Mouse (Mus musculus) forebrain, postnatal 0 days (tissue): ENCODE results near the gene Snrk. TPM values are rescaled to one million over a fixed set of nuclear protein-coding genes. Genes with fewer than 3 reads are reported as not detected.

ENCODE experiments used
- ATAC-seq: fragments of 200-750 bp; cut with Nextera tagmentation; 2 replicates; pipeline ENCODE4 v1.8.0; 2017; ENCODE audit warnings: mild to moderate bottlenecking, moderate library complexity
- DNase-seq: peaks from one replicate; pipeline ENCODE4 v3.0.0-alpha.2; 2015
- H3K27ac ChIP-seq: fragments of 300-500 bp; sonication (generic); 2 replicates; pipeline ENCODE4 v1.5.1; 2014; ENCODE audit warnings: low read depth, mild to moderate bottlenecking, antibody characterized with exemption, low read length, moderate library complexity, mixed read lengths
- H3K27me3 ChIP-seq: fragments of 300-500 bp; sonication (generic); 2 replicates; pipeline ENCODE4 v1.6.1; 2014; ENCODE audit warnings: mild to moderate bottlenecking, low read length, mixed read lengths; ENCODE audit not compliant: insufficient read depth
- H3K36me3 ChIP-seq: fragments of 300-500 bp; sonication (generic); 2 replicates; pipeline ENCODE4 v1.6.1; 2014; ENCODE audit warnings: mild to moderate bottlenecking, moderate library complexity; ENCODE audit not compliant: insufficient read depth
- H3K4me1 ChIP-seq: fragments of 300-500 bp; sonication (generic); 2 replicates; pipeline ENCODE4 v1.6.1; 2014; ENCODE audit warnings: antibody characterized with exemption; ENCODE audit not compliant: insufficient read depth
- H3K4me2 ChIP-seq: fragments of 300-500 bp; sonication (generic); 2 replicates; pipeline ENCODE4 v1.6.1; 2014; ENCODE audit warnings: low read depth, mild to moderate bottlenecking, moderate library complexity
- H3K4me3 ChIP-seq: fragments of 300-500 bp; sonication (generic); 2 replicates; pipeline ENCODE4 v1.5.1; 2014; ENCODE audit warnings: low read depth, low read length, mixed read lengths
- H3K9ac ChIP-seq: fragments of 300-500 bp; sonication (generic); 2 replicates; pipeline ENCODE4 v1.6.1; 2014; ENCODE audit warnings: mild to moderate bottlenecking
- H3K9me3 ChIP-seq: fragments of 300-500 bp; sonication (generic); 2 replicates; pipeline ENCODE4 v1.6.1; 2016; ENCODE audit warnings: low read length
- CTCF ChIP-seq: sonication (generic); IDR thresholded peaks from 2 replicates; pipeline ENCODE4 v1.5.1; 2016; ENCODE audit warnings: antibody characterized with exemption, control low read depth, low read depth
- WGBS: fragments of 180-500 bp; shearing (Covaris S2); extraction: QIAGEN DNeasy Blood & Tissue Kit; methylation state at CpG from one replicate; pipeline ENCODE4 v1.1.7; 2014; 5-methylcytosine and 5-hydroxymethylcytosine counted together
- polyA plus RNA-seq: library from polyadenylated mRNA; unstranded; fragments of >200 nt; fragmentation: Nextera tagmentation; extraction: Ambion mirVana; gene quantifications from 2 replicates; pipeline ENCODE4 v1.2.1, GENCODE M21; 2015
- total RNA-seq: library from RNA; depleted of rRNA; stranded (reverse); fragments of >200 nt; gene quantifications from 2 replicates; pipeline ENCODE4 v1.2.3, GENCODE M21; 2014

The Snrk gene
- total and polyA plus RNA-seq, 2 experiments from 2014 or later: 82.3 to 109 TPM

DNA sequence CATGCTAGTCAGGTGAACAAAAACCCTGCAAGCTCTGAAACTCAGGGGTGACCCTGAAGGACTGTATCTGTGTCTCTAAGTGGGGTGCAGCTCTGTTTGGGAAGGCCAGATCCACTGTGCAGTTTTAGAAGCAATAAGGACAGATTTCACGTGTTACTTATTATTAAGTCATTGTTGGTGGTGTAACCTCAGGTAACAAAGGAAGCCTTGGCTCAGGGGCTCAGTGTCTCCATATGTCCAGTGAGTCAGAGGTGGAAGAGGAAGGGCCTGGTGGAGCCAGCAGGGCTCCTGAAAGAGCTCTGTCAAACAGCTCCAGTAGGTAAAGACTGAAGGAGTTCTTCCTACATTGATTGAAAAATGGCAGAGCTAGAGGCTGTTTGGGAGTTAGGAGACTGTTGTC, 22.9 kb upstream of the Snrk start:
- H3K4me2 ChIP-seq: no peak overlapping the region
- no peaks in the 10 kb centered on the region for H3K4me1 ChIP-seq
- TF ChIP-seq CTCF: no peak
- DNase-seq (no peak), ATAC-seq (no peak)
- no peak overlapping the region for H3K4me3 ChIP-seq
- 89% methylated on average over 1 of the region's 1 CpGs for WGBS
- no peaks in the 10 kb centered on the region for H3K9me3 ChIP-seq
- H3K36me3 ChIP-seq: no peaks in the 10 kb centered on the region
- no peak overlapping the region for H3K9ac ChIP-seq
- H3K27ac ChIP-seq: no peak overlapping the region
- H3K27me3 ChIP-seq: no peaks in the 10 kb centered on the region

DNA sequence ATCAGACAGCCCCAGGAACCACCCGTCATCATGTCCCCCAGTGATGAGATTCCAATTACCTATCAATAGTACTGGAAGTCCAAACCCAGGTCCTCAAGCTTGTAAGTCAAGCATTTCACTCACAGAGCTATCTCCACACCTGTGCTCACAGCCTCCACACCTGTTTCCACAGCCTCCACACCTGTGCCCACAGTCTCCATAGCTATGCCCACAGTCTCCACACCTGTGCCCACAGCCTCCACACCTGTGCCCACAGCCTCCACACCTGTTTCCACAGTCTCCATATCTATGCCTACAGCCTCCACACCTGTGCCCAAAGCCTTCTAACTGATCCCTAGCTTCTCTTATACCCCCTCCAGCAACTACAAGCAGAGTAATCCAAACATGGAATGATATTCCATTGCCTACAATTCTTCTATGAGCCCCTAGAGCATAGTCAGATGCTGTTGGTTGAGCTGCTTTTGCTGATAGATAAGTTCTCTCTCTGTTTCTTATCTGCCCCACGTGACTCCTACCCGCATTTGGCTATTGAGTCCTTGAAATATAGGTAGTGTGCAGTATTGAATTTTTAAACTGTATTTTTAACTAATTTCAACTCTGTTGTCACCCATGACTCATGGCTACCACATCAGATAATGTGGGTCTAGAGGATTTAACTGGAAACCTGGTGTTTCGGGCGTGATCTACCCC, 20.1 kb upstream of the Snrk start:
- DNase-seq: no peak
- H3K4me3 ChIP-seq: no peak overlapping the region
- no peaks in the 10 kb centered on the region for H3K36me3 ChIP-seq
- no peak overlapping the region for H3K9ac ChIP-seq
- H3K27ac ChIP-seq: no peak overlapping the region
- no peaks in the 10 kb centered on the region for H3K4me1 ChIP-seq
- WGBS: 94% methylated on average over 5 of the region's 5 CpGs
- no peaks in the 10 kb centered on the region for H3K27me3 ChIP-seq
- no peak for TF ChIP-seq CTCF
- ATAC-seq: no peak
- no peaks in the 10 kb centered on the region for H3K9me3 ChIP-seq
- H3K4me2 ChIP-seq: no peak overlapping the region

DNA sequence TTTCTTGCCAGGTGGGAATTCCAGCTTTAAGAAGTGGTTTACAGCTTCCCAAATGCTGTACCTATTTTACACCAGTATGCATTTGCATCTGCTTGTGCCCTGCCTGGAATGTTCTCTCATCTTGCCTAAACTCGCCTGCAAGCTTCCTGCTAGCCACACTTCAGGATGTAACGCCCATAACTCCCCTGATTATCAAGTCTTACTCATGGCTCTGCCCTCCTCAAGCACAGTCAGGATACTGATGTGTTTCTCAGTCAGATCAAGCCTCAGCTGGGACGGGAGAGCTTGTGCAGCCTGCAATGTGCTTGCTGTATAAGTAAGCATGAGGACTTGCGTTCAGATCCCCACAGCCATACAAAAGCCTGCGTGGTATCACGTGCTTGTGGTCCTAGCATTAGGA, 19.5 kb upstream of the Snrk start:
- H3K4me2 ChIP-seq: no peak overlapping the region
- no peak for TF ChIP-seq CTCF
- H3K36me3 ChIP-seq: no peaks in the 10 kb centered on the region
- no peak for DNase-seq
- no peak for ATAC-seq
- H3K4me1 ChIP-seq: no peaks in the 10 kb centered on the region
- H3K9me3 ChIP-seq: no peaks in the 10 kb centered on the region
- H3K4me3 ChIP-seq: no peak overlapping the region
- H3K9ac ChIP-seq: no peak overlapping the region
- H3K27me3 ChIP-seq: no peaks in the 10 kb centered on the region
- no peak overlapping the region for H3K27ac ChIP-seq
- WGBS: 72% methylated on average over 6 of the region's 6 CpGs

- Histone ChIP-seq H3K4me2 (no peak overlapping the region), H3K27ac (no peak overlapping the region), H3K4me3 (no peak overlapping the region), H3K27me3 (no peaks in the 10 kb centered on the region), H3K9ac (no peak overlapping the region), H3K9me3 (no peaks in the 10 kb centered on the region), H3K4me1 (no peaks in the 10 kb centered on the region), H3K36me3 (no peaks in the 10 kb centered on the region)
- ATAC-seq: no peak
- DNase-seq: no peak
- TF ChIP-seq CTCF: no peak
Measured at GRCm38 (mm10) chr9:122100584-122101127, 16.4 kb upstream of the Snrk start.

GRCm38 (mm10) chr9:122101196-122101595, 15.9 kb upstream of the Snrk start:
- WGBS: 80% methylated on average over 4 of the region's 4 CpGs
- Histone ChIP-seq H3K4me3 (no peak overlapping the region), H3K9me3 (no peaks in the 10 kb centered on the region), H3K27ac (no peak overlapping the region), H3K9ac (no peak overlapping the region), H3K36me3 (no peaks in the 10 kb centered on the region), H3K27me3 (no peaks in the 10 kb centered on the region), H3K4me2 (no peak overlapping the region), H3K4me1 (no peaks in the 10 kb centered on the region)
- no peak for ATAC-seq
- DNase-seq: no peak
- TF ChIP-seq CTCF: no peak

- TF ChIP-seq CTCF: no peak
- Histone ChIP-seq H3K9ac (no peak overlapping the region), H3K36me3 (no peaks in the 10 kb centered on the region), H3K27ac (no peak overlapping the region), H3K27me3 (no peaks in the 10 kb centered on the region), H3K4me1 (no peaks in the 10 kb centered on the region), H3K4me2 (no peak overlapping the region), H3K9me3 (no peaks in the 10 kb centered on the region), H3K4me3 (no peak overlapping the region)
- ATAC-seq: no peak
- DNase-seq: no peak
- 74% methylated on average over 9 of the region's 9 CpGs for WGBS
Measured at GRCm38 (mm10) chr9:122103550-122104284, 13.3 kb upstream of the Snrk start.

- H3K36me3 ChIP-seq: no peaks in the 10 kb centered on the region
- no peak overlapping the region for H3K27ac ChIP-seq
- no peak overlapping the region for H3K4me3 ChIP-seq
- no peaks in the 10 kb centered on the region for H3K4me1 ChIP-seq
- H3K4me2 ChIP-seq: no peak overlapping the region
- TF ChIP-seq CTCF: no peak
- WGBS: 62% methylated on average over 7 of the region's 7 CpGs
- no peak overlapping the region for H3K9ac ChIP-seq
- no peak for DNase-seq
- no peak for ATAC-seq
- no peaks in the 10 kb centered on the region for H3K9me3 ChIP-seq
- H3K27me3 ChIP-seq: no peaks in the 10 kb centered on the region
Measured at GRCm38 (mm10) chr9:122104285-122104829, 12.7 kb upstream of the Snrk start.
